Mouse (Mus musculus) hindbrain, embryonic 13.5 days (tissue): Measurements from ENCODE around the gene Odf3l2. TPM values are rescaled to one million over a fixed set of nuclear protein-coding genes. Genes with fewer than 3 reads are reported as not detected.

Experiments
- ATAC-seq: fragments of 200-750 bp; cut with Nextera tagmentation; 2 replicates; pipeline ENCODE4 v1.8.0; 2017; ENCODE audit warnings: moderate TSS enrichment; ENCODE audit not compliant: low FRiP score
- H3K27ac ChIP-seq: fragments of 300-500 bp; sonication (generic); 2 replicates; pipeline ENCODE4 v1.5.1; 2015; ENCODE audit warnings: inconsistent platforms, mild to moderate bottlenecking, moderate library complexity
- H3K27me3 ChIP-seq: fragments of 300-500 bp; sonication (generic); 2 replicates; pipeline ENCODE4 v1.6.1; 2015; ENCODE audit warnings: mild to moderate bottlenecking, inconsistent platforms
- H3K36me3 ChIP-seq: fragments of 300-500 bp; sonication (generic); 2 replicates; pipeline ENCODE4 v1.6.1; 2015; ENCODE audit warnings: mild to moderate bottlenecking, inconsistent platforms
- H3K4me1 ChIP-seq: fragments of 300-500 bp; sonication (generic); replicated peaks from 2 replicates; pipeline ENCODE4 v1.6.1; 2015; ENCODE audit warnings: inconsistent platforms
- H3K4me2 ChIP-seq: fragments of 300-500 bp; sonication (generic); 2 replicates; pipeline ENCODE4 v1.6.1; 2015; ENCODE audit warnings: inconsistent platforms, mild to moderate bottlenecking, moderate library complexity
- H3K4me3 ChIP-seq: fragments of 300-500 bp; sonication (generic); 2 replicates; pipeline ENCODE4 v1.5.1; 2015; ENCODE audit warnings: mild to moderate bottlenecking, inconsistent platforms
- H3K9ac ChIP-seq: fragments of 300-500 bp; sonication (generic); 2 replicates; pipeline ENCODE4 v1.6.1; 2015; ENCODE audit warnings: mild to moderate bottlenecking, inconsistent platforms
- H3K9me3 ChIP-seq: fragments of 300-500 bp; sonication (generic); 2 replicates; pipeline ENCODE4 v1.6.1; 2016; ENCODE audit warnings: inconsistent platforms
- WGBS: fragments of 180-500 bp; shearing (Covaris S2); methylation state at CpG from one replicate; pipeline ENCODE4 v1.1.7; 2015; 5-methylcytosine and 5-hydroxymethylcytosine counted together
- polyA plus RNA-seq: library from polyadenylated mRNA; unstranded; fragments of >200 nt; fragmentation: Nextera tagmentation; extraction: Ambion mirVana; gene quantifications from 2 replicates; pipeline ENCODE4 v1.2.1, GENCODE M21; 2015

Gene Odf3l2
- not detected in 2 replicates for polyA plus RNA-seq

DNA sequence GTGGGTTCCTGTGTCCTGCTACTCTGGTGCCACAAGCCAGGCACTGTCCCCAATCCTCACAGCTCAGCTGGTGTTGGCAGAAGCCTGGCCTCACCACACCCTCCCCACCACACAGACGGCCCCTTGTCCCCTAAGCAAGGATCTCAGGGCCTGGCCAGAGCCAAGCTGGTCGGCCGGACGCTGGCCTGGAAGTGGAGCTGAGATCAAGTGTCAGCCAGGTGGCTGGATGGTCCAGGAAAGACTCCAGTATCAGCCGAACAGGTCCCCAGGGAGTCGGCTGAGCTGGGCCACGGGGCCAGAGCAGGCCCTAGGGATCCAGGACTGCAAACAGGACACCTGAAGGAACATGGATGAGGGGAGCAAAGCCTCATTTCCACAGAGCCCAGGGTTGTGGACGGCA is at the start of gene Odf3l2:
Gene Odf3l2, minus strand, starts transcription at position 28 of the 400 bp plus-strand sequence.
- 76% methylated on average over 8 of the region's 8 CpGs for WGBS
- Histone ChIP-seq H3K9me3 (no peaks in the 10 kb centered on the region), H3K27ac (no peak within 1 kb of the TSS), H3K4me3 (no peak within 1 kb of the TSS), H3K4me2 (no peak within 1 kb of the TSS), H3K4me1 (no peaks in the 10 kb centered on the region), H3K36me3 (no peaks in the 10 kb centered on the region), H3K27me3 (no peaks in the 10 kb centered on the region), H3K9ac (0 out of 2 replicates have a peak within 1 kb of the TSS, but pooled peaks have one; percentile 13)
- no peak for ATAC-seq

- H3K4me1 ChIP-seq: no peaks in the 10 kb centered on the region
- WGBS: 84% methylated on average over 6 of the region's 6 CpGs
- H3K27ac ChIP-seq: no peak overlapping the region
- ATAC-seq: no peak
- H3K36me3 ChIP-seq: peaks cover 6% of the 10 kb centered on the region
- H3K27me3 ChIP-seq: no peaks in the 10 kb centered on the region
- no peak overlapping the region; the same call in 1 of the 2 replicates for H3K9ac ChIP-seq
- H3K4me3 ChIP-seq: no peak overlapping the region
- no peak overlapping the region for H3K4me2 ChIP-seq
- no peaks in the 10 kb centered on the region for H3K9me3 ChIP-seq
Observed at GRCm38 (mm10) chr10:79694379-79694655, 48.8 kb upstream of the Odf3l2 start.

DNA sequence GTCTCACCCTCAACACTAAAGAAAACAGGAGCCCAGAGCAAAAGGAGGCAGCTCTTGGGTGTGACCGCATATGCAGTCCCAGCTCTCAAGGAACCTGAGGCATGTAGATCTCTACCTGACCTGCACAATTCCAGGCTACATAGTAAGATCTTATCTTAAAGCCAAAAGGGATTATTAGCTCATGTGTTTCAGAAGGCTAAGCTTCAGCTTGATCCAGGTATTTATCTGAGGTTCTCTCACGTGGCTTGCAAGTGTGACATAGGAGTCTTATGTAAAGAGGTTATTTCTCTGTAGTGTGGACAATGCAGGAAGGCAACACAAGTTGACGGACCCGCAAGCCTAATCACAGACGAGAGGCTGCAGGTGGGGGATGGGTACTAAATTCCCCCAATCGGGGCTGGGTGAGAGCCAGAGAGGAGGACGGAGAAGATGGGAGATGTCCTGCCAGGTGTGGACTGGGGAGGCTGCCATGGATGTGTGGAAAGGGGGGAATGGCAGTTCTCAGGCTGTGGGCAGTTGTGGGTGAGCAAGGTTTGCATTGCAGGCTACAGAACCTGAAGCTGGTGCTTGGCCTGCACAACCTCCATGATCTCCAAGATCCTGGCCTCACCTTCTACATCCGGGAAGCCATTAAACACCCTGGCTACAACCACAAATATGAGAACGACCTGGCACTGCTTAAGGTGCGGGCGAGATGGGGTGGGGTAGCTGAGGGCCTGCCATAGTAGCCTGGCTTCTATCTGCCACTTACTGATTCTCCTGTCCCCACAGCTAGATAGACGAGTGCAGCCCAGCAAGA is 48.2 kb upstream of the Odf3l2 start:
- H3K27me3 ChIP-seq: no peaks in the 10 kb centered on the region
- no peak overlapping the region for H3K4me2 ChIP-seq
- no peak overlapping the region; the same call in 1 of the 2 replicates for H3K9ac ChIP-seq
- WGBS: 82% methylated on average over 12 of the region's 12 CpGs
- peaks cover 12% of the 10 kb centered on the region for H3K36me3 ChIP-seq
- no peaks in the 10 kb centered on the region for H3K9me3 ChIP-seq
- H3K4me1 ChIP-seq: no peaks in the 10 kb centered on the region
- ATAC-seq: no peak
- no peak overlapping the region for H3K4me3 ChIP-seq
- H3K27ac ChIP-seq: no peak overlapping the region

DNA sequence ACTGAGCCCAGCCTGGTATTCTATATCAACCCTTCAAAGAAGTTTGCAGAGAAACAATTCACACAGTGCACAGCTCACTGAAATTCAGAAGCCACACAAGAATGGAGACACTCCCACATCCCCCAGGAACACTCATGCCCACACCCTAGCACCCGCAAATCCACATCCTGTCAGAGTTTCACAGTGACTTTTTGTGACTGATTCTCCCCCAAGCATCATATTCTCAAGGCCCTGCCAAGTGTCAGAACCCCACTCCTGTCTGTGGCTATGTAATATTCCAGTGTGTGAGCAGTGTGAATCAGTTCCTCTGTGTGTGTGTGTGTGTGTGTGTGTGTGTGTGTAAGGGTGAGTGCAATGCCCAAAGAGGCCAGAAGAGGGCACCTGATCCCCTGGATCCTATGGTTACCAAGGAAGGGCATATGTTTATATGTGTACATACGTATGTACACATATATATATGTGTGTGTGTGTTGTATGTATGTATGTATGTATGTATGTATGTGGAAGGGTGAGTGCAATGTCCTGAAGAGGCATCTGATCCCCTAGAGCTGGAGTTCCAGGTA is 46.5 kb upstream of the Odf3l2 start:
- no peaks in the 10 kb centered on the region for H3K9me3 ChIP-seq
- no peak overlapping the region for H3K4me2 ChIP-seq
- H3K27ac ChIP-seq: no peak overlapping the region
- no peak overlapping the region for H3K4me3 ChIP-seq
- no peak for ATAC-seq
- WGBS: 94% methylated on average over 2 of the region's 2 CpGs
- no peaks in the 10 kb centered on the region for H3K27me3 ChIP-seq
- H3K36me3 ChIP-seq: peaks cover 29% of the 10 kb centered on the region
- no peak overlapping the region for H3K9ac ChIP-seq
- no peaks in the 10 kb centered on the region for H3K4me1 ChIP-seq

GRCm38 (mm10) chr10:79689178-79689577 is 43.6 kb upstream of the Odf3l2 start:
- Histone ChIP-seq H3K9me3 (no peaks in the 10 kb centered on the region), H3K36me3 (peaks cover 56% of the 10 kb centered on the region), H3K27ac (no peak overlapping the region), H3K4me2 (no peak overlapping the region), H3K4me1 (peaks cover 3% of the 10 kb centered on the region), H3K4me3 (no peak overlapping the region), H3K9ac (no peak overlapping the region), H3K27me3 (no peaks in the 10 kb centered on the region)
- WGBS: 98% methylated on average over 3 of the region's 3 CpGs
- ATAC-seq: no peak

- WGBS: 83% methylated on average over 4 of the region's 4 CpGs
- Histone ChIP-seq H3K27me3 (no peaks in the 10 kb centered on the region), H3K27ac (no peak within 1 kb of the TSS), H3K4me3 (no peak within 1 kb of the TSS), H3K4me2 (no peak within 1 kb of the TSS), H3K36me3 (peaks cover 59% of the 10 kb centered on the region), H3K4me1 (peaks cover 7% of the 10 kb centered on the region), H3K9me3 (no peaks in the 10 kb centered on the region), H3K9ac (no peak within 1 kb of the TSS)
- no peak for ATAC-seq
Observed at GRCm38 (mm10) chr10:79688720-79689119, 43.2 kb upstream of the Odf3l2 start, which contains the start of gene Gzmm. Gzmm (plus strand) TSS chr10:79689020.

DNA sequence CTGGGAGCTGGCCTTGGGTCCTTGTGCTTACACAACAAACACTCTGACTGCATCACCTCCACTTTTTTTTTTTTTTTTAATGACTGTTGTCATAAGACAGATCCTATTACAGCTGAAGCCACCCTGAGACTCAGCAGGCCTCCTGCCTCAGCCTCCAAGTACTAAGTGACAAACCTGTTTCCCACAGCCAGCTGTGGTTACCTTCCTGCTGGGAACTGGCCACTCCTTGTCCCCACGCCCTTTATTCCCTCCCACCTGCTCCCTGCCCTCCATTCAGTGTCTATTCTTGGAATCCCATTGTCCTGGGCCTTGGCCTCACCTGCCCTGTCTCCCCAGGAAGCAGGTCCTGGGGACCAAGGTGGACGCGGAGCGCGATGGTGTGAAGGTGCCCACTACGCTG is 42.0 kb upstream of the Odf3l2 start:
- 97% methylated on average over 6 of the region's 6 CpGs for WGBS
- H3K4me1 ChIP-seq: peaks cover 18% of the 10 kb centered on the region
- H3K36me3 ChIP-seq: peaks cover 59% of the 10 kb centered on the region
- no peak for ATAC-seq
- H3K9me3 ChIP-seq: no peaks in the 10 kb centered on the region
- H3K4me2 ChIP-seq: no peak overlapping the region
- H3K9ac ChIP-seq: no peak overlapping the region
- H3K27me3 ChIP-seq: no peaks in the 10 kb centered on the region
- no peak overlapping the region for H3K4me3 ChIP-seq
- H3K27ac ChIP-seq: no peak overlapping the region

DNA sequence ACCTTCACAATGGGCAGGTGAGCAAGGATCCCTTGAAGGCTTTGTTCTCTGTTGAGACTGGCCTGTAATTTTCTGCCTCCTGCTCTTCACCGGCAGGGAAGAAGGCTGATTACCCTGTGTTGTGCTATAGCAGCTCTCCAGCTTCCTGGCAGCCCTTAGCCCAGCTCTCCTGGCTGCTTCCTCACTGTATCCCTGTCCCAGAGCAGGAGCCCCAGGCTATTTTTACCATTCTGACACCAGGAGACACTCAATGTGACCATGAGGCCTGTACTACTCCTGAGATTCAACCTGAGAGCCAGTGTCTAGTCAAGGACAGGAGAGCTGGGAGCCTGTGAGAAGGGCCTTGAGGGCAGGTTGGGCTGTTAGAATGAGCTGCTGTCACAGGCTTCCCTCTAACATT is 41.2 kb upstream of the Odf3l2 start:
- ATAC-seq: no peak
- WGBS: 100% methylated on average over 1 of the region's 1 CpGs
- no peak overlapping the region for H3K9ac ChIP-seq
- H3K27ac ChIP-seq: no peak overlapping the region
- no peak overlapping the region for H3K4me2 ChIP-seq
- H3K9me3 ChIP-seq: no peaks in the 10 kb centered on the region
- peaks cover 18% of the 10 kb centered on the region for H3K4me1 ChIP-seq
- no peak overlapping the region for H3K4me3 ChIP-seq
- no peaks in the 10 kb centered on the region for H3K27me3 ChIP-seq
- peaks cover 59% of the 10 kb centered on the region for H3K36me3 ChIP-seq

DNA sequence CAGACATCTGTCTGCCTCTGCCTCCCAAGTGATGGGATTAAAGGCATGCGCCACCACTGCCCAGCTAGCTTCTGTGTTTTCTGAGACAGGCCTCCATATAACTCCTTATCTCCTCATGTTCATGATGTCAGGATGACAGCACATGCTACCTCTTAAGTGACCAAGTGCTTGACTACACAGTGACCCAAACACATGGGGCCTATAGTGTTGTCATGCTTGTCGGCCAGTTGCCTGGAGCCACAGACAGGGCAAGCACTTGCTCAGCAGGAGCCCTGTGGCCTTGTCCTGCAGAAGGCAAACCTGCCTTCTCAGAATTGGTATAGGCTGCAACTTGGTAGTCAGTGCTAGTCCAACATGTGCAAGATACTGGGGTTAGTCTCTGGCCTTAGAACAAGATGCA is 40.7 kb upstream of the Odf3l2 start:
- Histone ChIP-seq H3K4me2 (no peak overlapping the region), H3K36me3 (peaks cover 59% of the 10 kb centered on the region), H3K27me3 (no peaks in the 10 kb centered on the region), H3K4me3 (no peak overlapping the region), H3K4me1 (peaks cover 19% of the 10 kb centered on the region), H3K9ac (no peak overlapping the region), H3K27ac (no peak overlapping the region), H3K9me3 (no peaks in the 10 kb centered on the region)
- WGBS: 91% methylated on average over 2 of the region's 2 CpGs
- no peak for ATAC-seq

DNA sequence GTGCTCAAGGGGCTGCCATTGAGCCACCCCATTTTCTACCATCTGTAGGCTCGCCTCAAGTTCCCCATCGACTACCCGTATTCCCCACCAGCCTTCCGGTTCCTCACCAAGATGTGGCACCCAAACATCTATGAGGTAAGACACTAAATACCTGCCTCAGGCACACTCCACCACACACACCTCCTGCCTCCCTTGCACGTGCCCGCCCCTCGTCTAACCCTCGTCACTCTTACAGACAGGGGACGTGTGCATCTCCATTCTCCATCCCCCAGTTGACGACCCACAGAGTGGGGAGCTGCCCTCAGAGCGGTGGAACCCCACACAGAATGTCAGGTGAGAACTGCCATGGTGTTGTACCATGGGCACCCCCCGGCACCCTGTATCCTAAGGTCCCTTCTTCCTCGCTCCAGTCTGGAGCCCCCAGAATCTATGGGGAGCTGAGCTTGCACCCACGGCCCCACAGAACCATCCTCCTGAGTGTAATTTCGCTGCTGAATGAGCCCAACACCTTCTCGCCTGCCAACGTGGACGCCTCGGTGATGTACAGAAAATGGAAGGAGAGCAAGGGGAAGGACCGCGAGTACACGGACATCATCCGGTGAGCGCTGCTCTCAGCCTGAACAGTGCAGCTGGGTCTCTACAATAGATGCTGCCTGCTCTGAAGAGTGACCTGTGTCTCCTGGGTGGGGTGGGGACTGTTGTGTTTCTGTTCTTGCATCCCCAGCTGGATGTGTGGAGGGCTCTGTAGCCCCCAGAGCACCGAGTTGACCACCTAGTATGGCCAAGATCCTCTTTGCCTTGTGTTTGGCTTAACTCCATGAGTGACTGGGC is 39.4 kb upstream of the Odf3l2 start:
- H3K9me3 ChIP-seq: no peaks in the 10 kb centered on the region
- H3K36me3 ChIP-seq: peaks cover 59% of the 10 kb centered on the region
- H3K4me2 ChIP-seq: no peak overlapping the region
- H3K4me1 ChIP-seq: peaks cover 26% of the 10 kb centered on the region
- no peaks in the 10 kb centered on the region for H3K27me3 ChIP-seq
- no peak overlapping the region for H3K9ac ChIP-seq
- ATAC-seq: no peak
- H3K27ac ChIP-seq: no peak overlapping the region
- 94% methylated on average over 25 of the region's 25 CpGs for WGBS
- H3K4me3 ChIP-seq: no peak overlapping the region

GRCm38 (mm10) chr10:79683726-79684640 is 38.4 kb upstream of the Odf3l2 start:
- 89% methylated on average over 6 of the region's 6 CpGs for WGBS
- peak overlapping the region; percentile 90 for H3K9ac ChIP-seq
- ATAC-seq: no peak
- peak overlapping the region; percentile 88 for H3K4me3 ChIP-seq
- H3K27ac ChIP-seq: no peak overlapping the region
- peaks cover 26% of the 10 kb centered on the region for H3K4me1 ChIP-seq
- H3K36me3 ChIP-seq: peaks cover 50% of the 10 kb centered on the region
- H3K27me3 ChIP-seq: no peaks in the 10 kb centered on the region
- peak overlapping the region; percentile 97 for H3K4me2 ChIP-seq
- H3K9me3 ChIP-seq: no peaks in the 10 kb centered on the region
